Mouse (Mus musculus) embryonic facial prominence, embryonic 12.5 days (tissue): ENCODE measurements around the gene Rpl7a. TPM values are rescaled to one million over a fixed set of nuclear protein-coding genes. Genes with fewer than 3 reads are reported as not detected.

Experiments used
- polyA plus RNA-seq: library from polyadenylated mRNA; unstranded; fragments of >200 nt; fragmentation: Nextera tagmentation; extraction: Ambion mirVana; gene quantifications from 2 replicates; pipeline ENCODE4 v1.2.1, GENCODE M21; 2016

Gene Rpl7a
- polyA plus RNA-seq, 1 experiment from 2014 or later: 574 TPM

Other genes starting within 250 kb of the Rpl7a start
- not detected in 2 replicates for gene Lcn4, start 239.5 kb upstream of the Rpl7a start, polyA plus RNA-seq
- not detected in 2 replicates for gene Abo, start 45.8 kb upstream of the Rpl7a start, polyA plus RNA-seq
- 31.4 and 31.5 TPM in 2 replicates for gene Surf6, start 7.9 kb upstream of the Rpl7a start, polyA plus RNA-seq
- gene Med22, start 87 bp upstream of the Rpl7a start, polyA plus RNA-seq: 72.1 and 74.2 TPM in 2 replicates
- 43.8 and 44.1 TPM in 2 replicates for gene Surf2, start 5.6 kb downstream of the Rpl7a start, polyA plus RNA-seq
- gene Surf1, start 5.8 kb downstream of the Rpl7a start, polyA plus RNA-seq: 54.2 and 56.8 TPM in 2 replicates
- gene Surf4, start 23.2 kb downstream of the Rpl7a start, polyA plus RNA-seq: 185 and 187 TPM in 2 replicates
- 0.22 TPM in 1 of 2 replicates, not detected in the other for gene Stkld1, start 23.3 kb downstream of the Rpl7a start, polyA plus RNA-seq
- 51.4 and 53.5 TPM in 2 replicates for gene Rexo4, start 53.6 kb downstream of the Rpl7a start, polyA plus RNA-seq
- gene Adamts13, start 62.7 kb downstream of the Rpl7a start, polyA plus RNA-seq: not detected in 2 replicates
- gene Cacfd1, start 99.2 kb downstream of the Rpl7a start, polyA plus RNA-seq: 94.1 and 96.9 TPM in 2 replicates
- 1.0 and 1.9 TPM in 2 replicates for gene Slc2a6, start 117.2 kb downstream of the Rpl7a start, polyA plus RNA-seq
- gene Mymk, start 161.4 kb downstream of the Rpl7a start, polyA plus RNA-seq: 8.7 and 12.1 TPM in 2 replicates
- 4.4 and 6.9 TPM in 2 replicates for gene Adamtsl2, start 168.6 kb downstream of the Rpl7a start, polyA plus RNA-seq
- gene Fam163b, start 231.7 kb downstream of the Rpl7a start, polyA plus RNA-seq: 0.24 and 0.29 TPM in 2 replicates